Mouse (Mus musculus) skeletal muscle tissue, adult 2 months (tissue): Measurements from ENCODE around the gene Flot1.

Experiments
- DNase-seq: peaks from one replicate; pipeline ENCODE4 v3.0.0-alpha.2; 2012; ENCODE audit warnings: low read depth, low spot score

The Flot1 gene

GRCm38 (mm10) chr17:35866911-35867890 is 44.2 kb downstream of the Flot1 start:
- DNase-seq: no peak

DNA sequence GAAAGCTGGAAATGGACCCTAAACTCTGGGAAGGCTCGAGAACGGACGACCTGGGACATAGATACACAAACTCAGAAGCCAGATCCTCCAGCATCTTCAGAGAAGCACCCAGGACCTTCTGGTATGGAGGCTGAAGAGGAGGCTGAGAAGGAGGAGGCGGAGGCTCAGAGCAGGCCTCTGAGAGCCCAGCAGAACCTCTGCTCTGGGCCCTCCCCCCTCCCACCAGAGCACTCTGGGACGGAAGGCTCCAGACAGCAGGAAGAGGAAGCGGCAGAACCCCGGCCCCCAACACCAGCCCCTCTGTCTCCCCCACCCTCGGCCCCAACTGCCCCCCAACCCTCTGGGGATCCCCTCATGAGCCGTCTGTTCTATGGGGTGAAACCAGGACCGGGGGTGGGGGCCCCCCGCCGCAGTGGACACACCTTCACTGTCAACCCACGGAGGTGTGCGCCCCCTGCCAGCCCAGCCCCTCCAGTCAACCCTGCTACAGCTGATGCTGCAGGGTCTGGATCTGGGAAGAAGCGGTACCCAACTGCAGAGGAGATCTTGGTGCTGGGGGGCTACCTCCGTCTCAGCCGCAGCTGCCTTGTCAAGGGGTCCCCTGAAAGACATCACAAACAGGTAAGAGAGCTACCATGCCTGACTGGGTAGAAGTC is 45.3 kb downstream of the Flot1 start:
- DNase-seq: peak; percentile 47

DNA sequence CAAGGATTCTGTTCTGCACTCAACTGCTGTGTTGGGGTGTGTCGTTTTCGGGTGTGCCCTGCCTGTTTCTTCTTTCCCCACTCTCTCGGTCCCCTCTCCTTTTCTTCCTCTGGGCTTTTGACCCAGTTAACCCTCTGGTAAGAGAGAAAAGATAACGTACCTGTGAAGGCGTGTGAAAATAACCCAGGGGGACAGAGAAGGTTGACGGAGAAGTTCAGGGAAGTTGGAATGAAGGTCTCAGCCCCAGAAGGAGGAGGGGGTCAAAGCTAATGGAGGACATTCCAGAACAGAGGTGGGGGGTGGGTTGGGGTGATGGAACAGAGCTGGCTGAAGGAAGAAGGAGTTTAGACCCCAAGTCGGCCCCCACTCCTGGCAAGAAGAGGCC is 45.9 kb downstream of the Flot1 start:
- DNase-seq: no peak

DNA sequence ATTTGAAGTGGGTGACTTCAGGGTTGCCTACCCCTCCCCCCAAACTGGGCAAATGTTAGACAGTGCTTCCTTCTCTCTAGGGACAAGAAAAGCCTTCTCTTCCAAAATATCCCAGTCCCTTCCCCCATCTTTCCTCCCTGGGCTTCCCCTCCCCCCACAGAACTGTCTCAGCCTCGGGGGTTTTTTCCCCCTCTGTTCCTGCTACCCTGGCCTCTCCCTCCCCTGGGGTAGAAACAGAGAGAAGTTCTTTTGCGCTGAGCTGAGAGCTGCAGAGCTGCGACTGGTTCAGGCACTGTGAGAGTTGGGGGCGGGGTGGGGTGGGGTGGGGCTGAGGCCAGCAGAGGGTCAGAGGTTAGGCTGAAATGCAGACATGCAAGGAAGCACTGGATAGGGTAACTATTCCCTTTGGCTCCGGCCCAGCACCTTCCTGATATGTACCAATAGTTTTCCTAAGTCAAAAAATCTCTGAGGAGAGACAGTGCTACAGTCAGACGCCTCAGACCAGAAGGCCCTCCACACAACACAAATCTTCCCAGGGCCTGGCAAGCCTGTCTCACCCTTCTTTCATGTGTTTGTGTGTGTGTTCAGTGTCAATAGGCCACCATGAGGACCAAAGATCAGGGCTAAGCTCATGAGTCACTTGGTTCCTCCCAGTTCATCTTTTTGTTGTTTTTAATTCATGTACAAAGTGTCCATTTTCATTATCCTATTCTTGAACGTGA is 46.5 kb downstream of the Flot1 start:
- peak; percentile 35 for DNase-seq

DNA sequence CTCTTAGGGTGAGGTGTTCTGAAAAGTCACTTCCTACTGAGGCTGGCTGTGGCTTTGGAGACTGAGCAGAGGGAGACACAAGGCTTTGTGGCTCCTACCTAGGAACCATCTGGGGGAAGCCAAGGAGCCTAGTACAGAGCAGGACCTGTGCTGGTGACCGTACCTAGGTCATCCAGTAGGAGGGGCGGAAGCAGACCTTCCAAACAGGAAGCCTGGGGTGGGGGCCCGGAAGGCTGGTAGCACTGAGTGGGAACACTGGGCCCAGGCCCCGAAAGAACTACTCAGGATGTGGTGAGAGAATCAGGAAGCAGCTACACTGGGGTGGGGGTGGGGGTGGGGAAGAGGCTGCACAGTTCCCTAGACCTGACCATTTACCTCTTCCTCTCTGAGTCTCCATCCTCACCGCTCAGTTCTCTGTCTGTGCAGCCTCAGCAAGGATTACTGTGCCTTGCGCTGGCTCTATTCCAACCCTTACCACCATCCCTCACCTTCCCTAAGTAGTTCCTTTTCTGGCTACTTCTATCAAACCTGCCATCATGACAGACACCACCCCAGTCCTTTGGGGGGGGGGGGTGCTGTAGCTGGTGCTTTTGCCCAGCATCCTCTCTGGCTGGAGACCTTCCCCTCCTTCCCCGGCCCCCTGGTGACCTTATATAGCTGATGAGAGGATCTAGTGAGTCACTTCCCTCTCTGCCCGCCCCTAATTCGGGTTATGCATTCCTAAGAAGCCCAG is 47.3 kb downstream of the Flot1 start:
- DNase-seq: peak; percentile 59

DNA sequence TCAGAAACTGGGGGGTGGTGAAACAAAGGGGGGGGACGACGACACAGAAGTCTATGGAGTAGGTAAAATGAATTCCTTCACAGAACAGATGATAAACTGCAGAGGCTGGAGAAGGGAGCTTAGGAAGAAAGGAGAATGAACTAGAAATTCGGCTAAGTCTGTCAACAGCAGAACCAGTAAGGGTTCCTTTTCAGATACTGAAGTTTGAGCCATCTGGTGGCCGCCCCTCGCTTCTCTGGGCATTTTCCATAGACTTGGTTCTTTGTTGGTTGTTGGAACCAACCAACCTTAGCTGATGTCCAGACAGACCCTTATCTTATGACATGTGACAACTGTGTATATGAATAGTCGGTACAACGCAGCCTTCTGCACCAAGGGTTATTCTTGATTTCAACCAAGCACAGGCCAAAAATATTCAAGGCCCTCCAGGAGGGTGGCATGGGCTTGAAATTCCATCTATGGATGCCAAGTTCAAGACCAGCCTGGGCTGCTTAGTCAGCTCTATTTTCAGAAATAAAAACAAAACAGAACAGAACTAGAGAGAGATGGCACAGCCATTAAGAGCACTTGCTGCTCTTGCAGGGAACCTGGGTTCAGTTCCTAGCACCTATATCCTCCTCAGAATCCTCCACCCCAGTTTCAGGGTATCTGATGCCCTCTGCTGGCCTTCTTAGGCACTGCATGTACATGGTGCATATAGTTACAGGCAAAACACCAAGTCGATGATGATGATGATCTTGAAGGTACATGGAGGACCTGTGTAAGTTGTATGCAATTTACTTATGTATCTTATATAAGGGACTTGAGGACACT is 48.1 kb downstream of the Flot1 start:
- no peak for DNase-seq

GRCm38 (mm10) chr17:35873774-35874519 is 50.9 kb downstream of the Flot1 start:
- DNase-seq: peak; percentile 82

GRCm38 (mm10) chr17:35874721-35875120 is 51.7 kb downstream of the Flot1 start:
- no peak for DNase-seq

- peak; percentile 95 for DNase-seq
These were observed 56.4 kb downstream of the Flot1 start, which contains the start of gene Dhx16 for GRCm38 (mm10) chr17:35879245-35880057. Gene Dhx16, plus strand, starts transcription at chr17:35879819.
